Mouse (Mus musculus) forebrain, embryonic 16.5 days (tissue): ENCODE data around the gene Arf6. TPM values are rescaled to one million over a fixed set of nuclear protein-coding genes. Genes with fewer than 3 reads are reported as not detected.
A peak's percentile ranks its signal among the peaks of the same experiment; 100 is the strongest.

Source experiments
- ATAC-seq: fragments of 200-750 bp; cut with Nextera tagmentation; 2 replicates; pipeline ENCODE4 v1.8.0; 2017; ENCODE audit warnings: mild to moderate bottlenecking, moderate library complexity
- H3K27ac ChIP-seq: fragments of 300-500 bp; sonication (generic); 2 replicates; pipeline ENCODE4 v1.5.1; 2014; ENCODE audit warnings: low read length, control low read depth
- H3K27me3 ChIP-seq: fragments of 300-500 bp; sonication (generic); replicated peaks from 2 replicates; pipeline ENCODE4 v1.6.1; 2014; ENCODE audit warnings: low read length; ENCODE audit not compliant: control insufficient read depth, insufficient read depth
- H3K36me3 ChIP-seq: fragments of 300-500 bp; sonication (generic); 2 replicates; pipeline ENCODE4 v1.6.1; 2014; ENCODE audit not compliant: control insufficient read depth, insufficient read depth
- H3K4me1 ChIP-seq: fragments of 300-500 bp; sonication (generic); replicated peaks from 2 replicates; pipeline ENCODE4 v1.6.1; 2014; ENCODE audit warnings: low read length; ENCODE audit not compliant: control insufficient read depth, insufficient read depth
- H3K4me2 ChIP-seq: fragments of 300-500 bp; sonication (generic); 2 replicates; pipeline ENCODE4 v1.6.1; 2014; ENCODE audit warnings: mild to moderate bottlenecking, low read length, control low read depth
- H3K4me3 ChIP-seq: fragments of 300-500 bp; sonication (generic); replicated peaks from 2 replicates; pipeline ENCODE4 v1.5.1; 2014; ENCODE audit warnings: mild to moderate bottlenecking, low read length, control low read depth
- H3K9ac ChIP-seq: fragments of 300-500 bp; sonication (generic); replicated peaks from 2 replicates; pipeline ENCODE4 v1.6.1; 2014; ENCODE audit warnings: low read depth, low read length, control low read depth
- H3K9me3 ChIP-seq: fragments of 300-500 bp; sonication (generic); 2 replicates; pipeline ENCODE4 v1.6.1; 2016; ENCODE audit warnings: low read length; ENCODE audit not compliant: control insufficient read depth
- WGBS: fragments of 180-500 bp; shearing (Covaris S2); extraction: QIAGEN DNeasy Blood & Tissue Kit; methylation state at CpG from one replicate; pipeline ENCODE4 v1.1.7; 2014; 5-methylcytosine and 5-hydroxymethylcytosine counted together
- polyA plus RNA-seq: library from polyadenylated mRNA; unstranded; fragments of >200 nt; fragmentation: Nextera tagmentation; extraction: Ambion mirVana; gene quantifications from 2 replicates; pipeline ENCODE4 v1.2.1, GENCODE M21; 2015

Gene Arf6
- 22.2 and 27.6 TPM in 2 replicates for polyA plus RNA-seq

DNA sequence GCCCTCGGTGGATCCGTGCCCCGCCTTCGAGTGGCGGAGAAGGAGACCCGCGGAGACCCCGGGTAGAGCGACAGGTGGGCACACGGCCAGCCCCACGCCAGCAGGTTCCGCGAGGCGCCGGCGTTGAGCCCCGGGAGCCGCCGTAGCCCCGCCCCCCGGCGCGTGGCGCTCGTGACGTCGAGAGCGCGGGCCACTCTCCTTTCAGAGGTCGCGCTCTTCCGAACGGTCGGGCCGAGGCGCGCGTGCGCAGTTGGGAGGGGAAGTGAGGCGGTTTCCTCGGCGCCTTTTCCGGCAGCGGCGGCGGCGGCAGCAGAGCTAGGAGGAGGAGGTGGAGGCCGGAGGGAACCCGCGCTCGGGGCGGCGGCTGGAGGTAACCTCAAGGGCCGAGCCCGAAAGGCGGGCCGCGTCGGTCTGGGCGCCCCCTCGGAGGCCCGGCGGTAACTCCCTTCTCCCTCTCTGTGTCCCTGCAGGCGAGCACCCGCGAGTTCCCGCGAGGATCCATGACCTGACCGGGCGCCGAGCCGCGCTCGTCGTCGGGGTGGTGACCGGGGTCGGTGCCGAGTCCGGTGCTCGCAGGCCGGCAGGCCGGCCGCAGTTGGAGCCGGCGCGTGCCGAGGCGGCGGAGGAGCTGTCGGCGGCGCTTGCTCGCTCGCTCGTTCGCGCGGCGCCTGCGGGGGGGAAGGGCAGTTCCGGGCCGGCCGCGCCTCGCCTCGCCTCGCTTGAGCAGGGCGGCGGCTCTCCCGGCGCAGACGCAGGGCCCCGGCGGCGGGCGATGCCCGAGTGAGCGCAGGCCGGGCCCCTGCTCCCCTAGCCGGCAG, at the start of gene Arf6, which contains the start of gene Gm9887:
Gene Arf6 (plus strand): TSS at position 297 of the 818 bp plus-strand sequence.
Gene Gm9887 (minus strand): TSS at position 605 of the 818 bp plus-strand sequence.
- peak; percentile 94 for ATAC-seq
- H3K4me3 ChIP-seq: peak within 1 kb of the TSS; percentile 87
- peak within 1 kb of the TSS; percentile 94 for H3K27ac ChIP-seq
- under 1% methylated on average over 104 of the region's 121 CpGs for WGBS
- H3K9ac ChIP-seq: peak within 1 kb of the TSS; percentile 94
- H3K4me2 ChIP-seq: peak within 1 kb of the TSS; percentile 95
- no peaks in the 10 kb centered on the region for H3K27me3 ChIP-seq
- H3K9me3 ChIP-seq: no peaks in the 10 kb centered on the region
- H3K4me1 ChIP-seq: peaks cover 22% of the 10 kb centered on the region
- no peaks in the 10 kb centered on the region for H3K36me3 ChIP-seq

DNA sequence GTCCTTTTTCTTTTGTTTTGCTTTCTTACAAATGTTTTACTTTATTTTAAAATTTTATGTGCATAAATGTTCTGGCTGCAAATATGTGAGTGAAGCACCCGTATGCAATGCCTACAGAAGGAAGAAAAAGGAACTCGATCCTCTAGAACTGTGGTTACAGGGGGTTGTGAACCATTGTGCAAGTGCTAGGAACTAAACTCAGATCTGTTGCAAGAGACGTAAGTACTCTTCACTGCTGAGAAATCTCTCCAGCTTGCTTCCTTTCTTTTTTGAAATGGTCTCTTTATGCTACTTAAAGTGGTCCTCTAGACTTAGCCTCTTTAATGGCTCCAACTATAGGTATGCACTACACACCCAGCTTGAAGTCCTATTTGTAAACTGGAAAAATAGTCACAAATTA, 40.8 kb upstream of the Arf6 start:
- 95% methylated on average over 3 of the region's 3 CpGs for WGBS
- Histone ChIP-seq H3K27ac (no peak overlapping the region), H3K4me3 (no peak overlapping the region), H3K4me2 (no peak overlapping the region), H3K9me3 (no peaks in the 10 kb centered on the region), H3K27me3 (no peaks in the 10 kb centered on the region), H3K4me1 (no peaks in the 10 kb centered on the region), H3K9ac (no peak overlapping the region), H3K36me3 (peaks cover 11% of the 10 kb centered on the region)
- no peak for ATAC-seq

DNA sequence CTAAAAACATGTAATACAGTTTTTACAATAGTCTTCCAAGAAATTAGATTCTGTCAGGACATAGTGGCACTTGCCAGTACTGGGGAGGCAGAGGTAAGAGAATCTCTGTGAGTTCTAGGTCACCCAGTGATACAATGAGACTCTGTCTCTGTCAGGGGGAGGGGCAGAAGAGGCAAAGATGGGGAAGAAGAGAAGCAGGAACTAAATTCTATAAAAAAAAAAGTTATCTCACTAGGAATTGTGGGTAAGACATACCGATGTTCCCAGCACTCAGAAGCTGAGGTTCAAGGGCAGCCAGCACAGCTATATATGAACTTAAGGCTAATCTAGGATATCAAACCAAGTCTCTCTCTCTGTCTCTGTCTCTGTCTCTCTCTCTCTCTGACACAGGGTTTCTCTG, 39.8 kb upstream of the Arf6 start:
- H3K4me2 ChIP-seq: no peak overlapping the region
- no peak overlapping the region for H3K27ac ChIP-seq
- H3K4me3 ChIP-seq: no peak overlapping the region
- peaks cover 8% of the 10 kb centered on the region for H3K36me3 ChIP-seq
- no peaks in the 10 kb centered on the region for H3K9me3 ChIP-seq
- 100% methylated on average over 1 of the region's 1 CpGs for WGBS
- ATAC-seq: no peak
- no peak overlapping the region for H3K9ac ChIP-seq
- no peaks in the 10 kb centered on the region for H3K4me1 ChIP-seq
- no peaks in the 10 kb centered on the region for H3K27me3 ChIP-seq

DNA sequence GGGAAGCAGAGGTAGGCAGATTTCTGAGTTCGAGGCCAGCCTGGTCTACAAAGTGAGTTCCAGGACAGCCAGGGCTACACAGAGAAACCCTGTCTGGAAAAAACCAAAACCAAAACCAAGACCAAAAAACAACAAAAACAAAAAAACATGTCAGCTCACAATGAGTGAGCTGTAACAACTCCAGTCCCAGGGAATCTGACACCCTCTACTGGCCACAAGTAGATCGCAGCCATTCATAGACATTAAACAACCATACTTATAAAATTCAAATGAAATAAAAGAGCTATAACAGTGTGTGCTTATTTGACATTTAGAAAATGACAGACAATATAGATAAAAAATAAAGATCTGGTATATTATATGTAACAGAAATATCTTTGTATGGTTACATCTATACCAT, 38.4 kb upstream of the Arf6 start:
- Histone ChIP-seq H3K4me1 (no peaks in the 10 kb centered on the region), H3K4me2 (no peak overlapping the region), H3K4me3 (no peak overlapping the region), H3K9ac (no peak overlapping the region), H3K27me3 (no peaks in the 10 kb centered on the region), H3K9me3 (no peaks in the 10 kb centered on the region), H3K36me3 (peaks cover 10% of the 10 kb centered on the region; the same call in 1 of the 2 replicates), H3K27ac (no peak overlapping the region)
- ATAC-seq: no peak
- 92% methylated on average over 2 of the region's 2 CpGs for WGBS

DNA sequence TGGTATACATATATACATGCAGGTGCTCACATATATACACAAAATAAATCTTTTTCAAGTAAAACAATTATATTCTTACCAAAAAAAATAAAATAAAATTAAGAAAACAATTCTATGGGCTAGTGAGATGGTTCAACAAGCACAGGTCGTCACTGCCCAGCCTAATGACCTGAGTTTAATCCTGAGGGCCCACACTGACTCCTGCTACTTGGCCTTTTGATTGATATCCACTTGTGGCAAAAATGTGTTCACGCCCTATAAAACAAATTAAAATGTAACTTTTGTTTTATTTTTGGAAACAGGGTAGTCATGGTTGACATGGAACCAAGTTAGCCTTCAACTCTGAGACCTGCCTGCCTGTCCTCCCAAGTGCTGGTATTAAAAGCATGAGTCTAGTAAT, 22.0 kb upstream of the Arf6 start:
- Histone ChIP-seq H3K9ac (no peak overlapping the region), H3K27ac (no peak overlapping the region), H3K4me3 (no peak overlapping the region), H3K4me2 (no peak overlapping the region), H3K9me3 (no peaks in the 10 kb centered on the region), H3K4me1 (no peaks in the 10 kb centered on the region), H3K27me3 (no peaks in the 10 kb centered on the region), H3K36me3 (peaks cover 31% of the 10 kb centered on the region)
- 91% methylated on average over 2 of the region's 2 CpGs for WGBS
- ATAC-seq: no peak

DNA sequence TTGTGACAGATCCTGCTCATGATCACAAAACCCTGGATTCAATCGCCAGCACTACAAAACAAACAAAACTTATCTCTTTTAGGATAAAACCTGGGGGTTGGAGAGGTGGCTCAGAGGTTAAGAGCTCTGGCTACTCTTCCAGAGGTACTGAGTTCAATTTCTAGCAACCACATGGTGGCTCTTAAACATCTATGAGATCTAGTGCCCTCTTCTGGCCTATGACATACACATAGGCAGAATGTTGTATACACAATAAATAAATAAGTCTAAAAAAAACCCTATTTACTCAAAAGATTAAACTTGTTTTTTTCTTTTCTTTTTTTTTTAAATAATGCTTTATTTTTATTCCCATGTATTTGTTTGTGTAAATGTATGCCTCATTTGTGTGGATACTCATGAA, 20.3 kb upstream of the Arf6 start:
- WGBS: 94% methylated on average over 1 of the region's 1 CpGs
- Histone ChIP-seq H3K4me2 (no peak overlapping the region), H3K9me3 (no peaks in the 10 kb centered on the region), H3K4me3 (no peak overlapping the region), H3K27ac (no peak overlapping the region), H3K4me1 (peaks cover 8% of the 10 kb centered on the region), H3K9ac (no peak overlapping the region), H3K36me3 (peaks cover 22% of the 10 kb centered on the region), H3K27me3 (no peaks in the 10 kb centered on the region)
- no peak for ATAC-seq

DNA sequence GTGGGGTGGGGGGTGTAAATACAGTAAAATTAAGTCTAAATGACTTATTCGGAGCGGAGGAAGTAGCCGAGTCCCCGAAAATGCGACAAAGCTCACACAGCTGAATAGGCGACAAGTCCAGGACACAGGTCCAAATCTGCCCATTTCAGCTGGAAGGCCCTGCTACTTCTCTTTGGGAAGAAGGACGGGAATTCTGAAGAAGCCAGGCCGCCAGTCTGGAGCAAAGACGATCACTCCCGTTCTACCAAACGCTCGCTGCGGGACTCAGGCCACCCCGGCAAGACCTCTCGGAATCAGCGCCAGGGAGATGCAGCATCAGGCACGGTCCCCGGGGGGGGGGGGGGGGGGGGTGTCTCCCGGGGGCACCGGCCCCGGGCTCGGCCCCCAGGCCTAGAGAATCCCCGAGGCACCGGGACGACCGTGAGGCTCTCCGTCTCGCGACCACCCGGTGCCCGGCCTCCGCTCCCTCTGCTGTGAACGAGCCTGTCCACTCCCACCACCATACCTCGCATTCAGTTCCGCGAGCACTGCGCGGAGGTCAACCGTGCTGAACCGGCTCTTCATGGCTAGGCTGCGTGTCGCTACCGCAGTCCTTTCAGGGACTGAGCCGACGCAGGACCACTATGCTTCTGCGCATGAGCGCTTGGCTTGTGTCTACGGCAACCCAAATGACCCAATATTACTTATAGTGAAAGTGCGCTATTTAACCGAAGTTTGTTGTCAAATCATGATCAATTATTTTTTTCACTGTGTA, 15.2 kb upstream of the Arf6 start, which contains the start of gene Nemf:
Gene Nemf (minus strand): TSS at position 620 of the 754 bp plus-strand sequence.
- H3K9ac ChIP-seq: peak within 1 kb of the TSS; percentile 88
- WGBS: under 1% methylated on average over 49 of the region's 50 CpGs
- H3K9me3 ChIP-seq: no peaks in the 10 kb centered on the region
- H3K27ac ChIP-seq: peak within 1 kb of the TSS; percentile 68; the same call in 1 of the 2 replicates
- peaks cover 6% of the 10 kb centered on the region; the same call in 1 of the 2 replicates for H3K36me3 ChIP-seq
- H3K4me1 ChIP-seq: peaks cover 9% of the 10 kb centered on the region
- H3K27me3 ChIP-seq: no peaks in the 10 kb centered on the region
- H3K4me2 ChIP-seq: peak within 1 kb of the TSS; percentile 88
- peak within 1 kb of the TSS; percentile 83 for H3K4me3 ChIP-seq
- peak; percentile 44 for ATAC-seq

DNA sequence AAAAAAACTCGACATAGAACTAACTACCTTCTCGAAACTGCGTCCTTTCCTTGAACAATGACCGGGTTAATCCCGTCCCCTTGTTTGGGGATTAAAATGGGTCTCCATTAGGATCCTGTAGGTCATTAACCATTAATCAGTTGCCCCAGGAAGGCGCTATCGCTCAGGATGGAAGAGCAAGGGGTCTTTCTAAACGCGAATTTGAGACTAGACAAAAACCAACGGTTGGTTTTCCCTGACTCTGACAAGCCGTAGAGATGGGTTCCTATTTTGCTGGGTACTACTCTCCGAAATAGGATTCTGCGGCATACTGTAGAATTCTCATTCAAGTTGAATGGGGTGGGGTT, 14.7 kb upstream of the Arf6 start:
- H3K36me3 ChIP-seq: peaks cover 6% of the 10 kb centered on the region; the same call in 1 of the 2 replicates
- no peak overlapping the region for H3K27ac ChIP-seq
- peak overlapping the region; percentile 49 for H3K4me2 ChIP-seq
- H3K4me1 ChIP-seq: peaks cover 12% of the 10 kb centered on the region
- H3K4me3 ChIP-seq: peak overlapping the region; percentile 83
- 3% methylated on average over 13 of the region's 13 CpGs for WGBS
- H3K9me3 ChIP-seq: no peaks in the 10 kb centered on the region
- no peaks in the 10 kb centered on the region for H3K27me3 ChIP-seq
- H3K9ac ChIP-seq: peak overlapping the region; percentile 88
- ATAC-seq: no peak

DNA sequence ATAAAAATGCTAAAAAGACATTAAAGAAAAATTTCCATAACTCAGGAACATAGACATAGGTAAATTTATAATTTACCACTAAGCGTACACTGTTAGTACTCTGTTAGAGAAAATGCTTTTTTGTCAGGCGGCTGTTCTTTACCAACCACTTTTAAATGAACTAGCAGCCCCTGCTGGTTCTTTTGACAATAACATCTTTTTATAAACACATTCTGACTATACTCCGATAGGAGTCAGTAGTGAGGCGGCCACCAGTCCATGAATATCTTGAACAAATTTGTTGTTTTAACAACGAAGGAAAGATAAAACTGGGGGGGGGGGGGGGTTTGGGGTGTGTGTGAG, 11.3 kb upstream of the Arf6 start:
- H3K4me2 ChIP-seq: no peak overlapping the region
- 14% methylated on average over 5 of the region's 5 CpGs for WGBS
- no peaks in the 10 kb centered on the region for H3K9me3 ChIP-seq
- H3K27me3 ChIP-seq: no peaks in the 10 kb centered on the region
- H3K4me1 ChIP-seq: peaks cover 11% of the 10 kb centered on the region
- H3K9ac ChIP-seq: no peak overlapping the region
- H3K36me3 ChIP-seq: no peaks in the 10 kb centered on the region
- ATAC-seq: peak; percentile 1; the same call in 1 of the 2 replicates
- H3K27ac ChIP-seq: no peak overlapping the region
- H3K4me3 ChIP-seq: no peak overlapping the region
